Comparison of ENCODE assay signal across 9 mouse cellular contexts in genomic region chr6:50939440-50939839, GRCm38 (mm10).
A peak's percentile ranks its signal among the peaks of the same experiment; 100 is the strongest.
DNase-seq lines count a peak whose midpoint lies in the region; ATAC-seq lines count a peak whose summit lies in the region.
"Had no signal": no experiment of that assay in that cellular context is flagged by ENCODE, and none has a peak within 500 bp of the region (broad histone marks: within the 10 kb centered on the region; RNA-seq: fewer than 3 reads in every experiment).

No protein-coding gene starts in this region.

- no peaks in the 10 kb centered on the region for H3K36me3 ChIP-seq in hindbrain, embryonic 16.5 days (ENCODE audit: control insufficient read depth, insufficient read depth, low read length)
- H3K36me3 ChIP-seq in hindbrain, embryonic 12.5 days = no peaks in the 10 kb centered on the region
- no peaks in the 10 kb centered on the region for H3K36me3 ChIP-seq in limb, embryonic 12.5 days

- DNase-seq in ES-CJ7 (ENCODE audit: low read depth, low spot score) = peak; percentile 51
- peak; percentile 57 for DNase-seq in embryo, embryonic 10 days (ENCODE audit: low spot score)
- no peak for DNase-seq in cerebellum, postnatal 25 days
- DNase-seq in cerebellum, adult 11 months = no peak

- H3K4me3 ChIP-seq in hindbrain, embryonic 16.5 days (ENCODE audit: low read length) = no peak overlapping the region
- no peak overlapping the region for H3K4me3 ChIP-seq in hindbrain, embryonic 12.5 days
- no peak overlapping the region for H3K4me3 ChIP-seq in limb, embryonic 12.5 days (replicated peaks)

- no peak overlapping the region for H3K27ac ChIP-seq in hindbrain, embryonic 16.5 days (ENCODE audit: low read depth, low read length)
- H3K27ac ChIP-seq in hindbrain, embryonic 12.5 days = no peak overlapping the region; the same call in 1 of the 2 replicates
- H3K27ac ChIP-seq in limb, embryonic 12.5 days = 0 out of 2 replicates have a peak overlapping the region, but pooled peaks have one; percentile 2
- H3K27ac ChIP-seq: liver, embryonic 14.5 days had no signal

- H3K4me2 ChIP-seq in hindbrain, embryonic 16.5 days (ENCODE audit: low read length) = no peak overlapping the region
- no peak overlapping the region for H3K4me2 ChIP-seq in hindbrain, embryonic 12.5 days (replicated peaks)
- no peak overlapping the region for H3K4me2 ChIP-seq in limb, embryonic 12.5 days

- H3K27me3 ChIP-seq in hindbrain, embryonic 16.5 days (replicated peaks; ENCODE audit: control insufficient read depth, insufficient read depth, low read length) = no peaks in the 10 kb centered on the region
- H3K27me3 ChIP-seq in hindbrain, embryonic 12.5 days = no peaks in the 10 kb centered on the region
- peaks cover 23% of the 10 kb centered on the region for H3K27me3 ChIP-seq in limb, embryonic 12.5 days

- H3K9ac ChIP-seq in hindbrain, embryonic 16.5 days (ENCODE audit: low read depth, low read length) = no peak overlapping the region
- H3K9ac ChIP-seq in hindbrain, embryonic 12.5 days = no peak overlapping the region
- no peak overlapping the region for H3K9ac ChIP-seq in limb, embryonic 12.5 days (replicated peaks)
- H3K9ac ChIP-seq: liver, embryonic 14.5 days had no signal

- ATAC-seq in hindbrain, embryonic 16.5 days = 0 out of 2 replicates have a peak, but pooled peaks have one; percentile 17
- ATAC-seq in hindbrain, embryonic 12.5 days (ENCODE audit: low FRiP score) = no peak; the same call in 1 of the 2 replicates
- 0 out of 2 replicates have a peak, but pooled peaks have one; percentile 20 for ATAC-seq in limb, embryonic 12.5 days (ENCODE audit: insufficient number of reproducible peaks, insufficient read depth, low FRiP score, low TSS enrichment, low read depth)
- no peak for ATAC-seq in erythroblast, adult 5-6 weeks (replicated peaks; ENCODE audit: low FRiP score, poor library complexity, severe bottlenecking)

- 57% methylated on average over 2 of the region's 2 CpGs for WGBS in hindbrain, embryonic 16.5 days
- 58% methylated on average over 2 of the region's 2 CpGs for WGBS in hindbrain, embryonic 12.5 days
- WGBS in limb, embryonic 12.5 days = 41% methylated on average over 2 of the region's 2 CpGs

- no peaks in the 10 kb centered on the region; the same call in 1 of the 2 replicates for H3K4me1 ChIP-seq in hindbrain, embryonic 16.5 days (ENCODE audit: control insufficient read depth, insufficient read depth, low read depth, low read length)
- H3K4me1 ChIP-seq in hindbrain, embryonic 12.5 days = 0 out of 2 replicates have a peak, but pooled peaks cover 3% of the 10 kb centered on the region
- peaks cover 36% of the 10 kb centered on the region for H3K4me1 ChIP-seq in limb, embryonic 12.5 days (replicated peaks)

- H3K9me3 ChIP-seq in hindbrain, embryonic 16.5 days (ENCODE audit: control insufficient read depth, low read length) = no peaks in the 10 kb centered on the region
- H3K9me3 ChIP-seq in hindbrain, embryonic 12.5 days (replicated peaks) = no peaks in the 10 kb centered on the region
- no peaks in the 10 kb centered on the region for H3K9me3 ChIP-seq in limb, embryonic 12.5 days

Comparison
In these comparisons a context has a peak if more than half of its experiments do, and no peak if none do; other contexts are left out.
1. ATAC-seq: peak in hindbrain, embryonic 16.5 days (single experiment) and limb, embryonic 12.5 days (single experiment); none in hindbrain, embryonic 12.5 days (single experiment) and erythroblast, adult 5-6 weeks (single experiment).
2. DNase-seq: peak in ES-CJ7 (single experiment) and embryo, embryonic 10 days (single experiment); none in cerebellum, postnatal 25 days (0 of 2) and cerebellum, adult 11 months (single experiment).